Mouse (Mus musculus): ENCODE measurements around the gene Capzb. TPM values are rescaled to one million over a fixed set of nuclear protein-coding genes. Genes with fewer than 3 reads are reported as not detected.

Gene Capzb
- total and polyA plus RNA-seq, 3 experiments: 103 to 354 TPM; not detected in 1

- TF ChIP-seq CTCF (IDR thresholded peaks at IDR 0.05 in 2 of 3, conservative IDR thresholded peaks at IDR 0.05 in 1 of 3; ENCODE audit: control insufficient read depth in 1 of 3, insufficient read depth in 1 of 3, low read depth in 2 of 3, low read length in 3 of 3, poor library complexity in 1 of 3, severe bottlenecking in 1 of 3) (peak; percentile 71 to 86 (median 79)), SMC3 (IDR thresholded peaks at IDR 0.05; ENCODE audit: low read depth, low read length) (peak; percentile 63), GATA1 (IDR thresholded peaks at IDR 0.05; ENCODE audit: low read depth, low read length) (no peak), RAD21 (IDR thresholded peaks at IDR 0.05; ENCODE audit: low read depth, low read length) (peak; percentile 34)
- no peaks in the 10 kb centered on the region for H3K9me3 ChIP-seq (replicated peaks; ENCODE audit: insufficient read depth, low read length)
- no peak overlapping the region for H3K9ac ChIP-seq (ENCODE audit: control insufficient read depth, low read depth, low read length, poor library complexity, severe bottlenecking)
- no peaks in the 10 kb centered on the region; a peak in 2 of 4 replicates for H3K36me3 ChIP-seq (ENCODE audit: control insufficient read depth in 1 of 2, insufficient read depth in 2 of 2, low read length in 2 of 2)
- no peak overlapping the region for H3K27ac ChIP-seq (ENCODE audit: control insufficient read depth, low read depth, low read length)
- no peaks in the 10 kb centered on the region for H3K4me1 ChIP-seq (ENCODE audit: control insufficient read depth in 1 of 2, insufficient read depth in 2 of 2, low read length in 2 of 2)
- H3K4me3 ChIP-seq (ENCODE audit: control insufficient read depth in 1 of 2, insufficient read depth in 1 of 2, low read depth in 2 of 2, low read length in 2 of 2): no peak overlapping the region
- H3K79me2 ChIP-seq (ENCODE audit: control insufficient read depth, insufficient read depth, low read length, poor library complexity): no peaks in the 10 kb centered on the region
- no peaks in the 10 kb centered on the region for H3K27me3 ChIP-seq (ENCODE audit: control insufficient read depth in 1 of 2, insufficient read depth in 2 of 2, low read length in 2 of 2)
- peak; percentile 69 for DNase-seq (ENCODE audit: low read depth, low spot score)
These were observed 96.3 kb downstream of the Capzb start for GRCm38 (mm10) chr4:139289017-139289416.

- TF ChIP-seq E2F4 (IDR thresholded peaks at IDR 0.05; ENCODE audit: borderline replicate concordance, low read depth, low read length): no peak
- no peak overlapping the region for H3K4me3 ChIP-seq (ENCODE audit: control insufficient read depth in 1 of 2, insufficient read depth in 1 of 2, low read depth in 2 of 2, low read length in 2 of 2)
- no peaks in the 10 kb centered on the region for H3K79me2 ChIP-seq (ENCODE audit: control insufficient read depth, insufficient read depth, low read length, poor library complexity)
- no peak overlapping the region for H3K9ac ChIP-seq (ENCODE audit: control insufficient read depth, low read depth, low read length, poor library complexity, severe bottlenecking)
- H3K4me1 ChIP-seq (ENCODE audit: control insufficient read depth in 1 of 2, insufficient read depth in 2 of 2, low read length in 2 of 2): no peaks in the 10 kb centered on the region
- H3K27ac ChIP-seq (ENCODE audit: control insufficient read depth, low read depth, low read length): no peak overlapping the region
- no peak for DNase-seq (ENCODE audit: low read depth, low spot score)
- H3K9me3 ChIP-seq (replicated peaks; ENCODE audit: insufficient read depth, low read length): no peaks in the 10 kb centered on the region
- H3K27me3 ChIP-seq (ENCODE audit: control insufficient read depth in 1 of 2, insufficient read depth in 2 of 2, low read length in 2 of 2): no peaks in the 10 kb centered on the region
- H3K36me3 ChIP-seq (ENCODE audit: control insufficient read depth in 1 of 2, insufficient read depth in 2 of 2, low read length in 2 of 2): no peaks in the 10 kb centered on the region; a peak in 2 of 4 replicates
These were observed 98.4 kb downstream of the Capzb start for GRCm38 (mm10) chr4:139291099-139291498.

GRCm38 (mm10) chr4:139292038-139292437, 99.3 kb downstream of the Capzb start:
- H3K9me3 ChIP-seq (replicated peaks; ENCODE audit: insufficient read depth, low read length): no peaks in the 10 kb centered on the region
- H3K9ac ChIP-seq (ENCODE audit: control insufficient read depth, low read depth, low read length, poor library complexity, severe bottlenecking): no peak overlapping the region
- no peak for TF ChIP-seq E2F4 (IDR thresholded peaks at IDR 0.05; ENCODE audit: borderline replicate concordance, low read depth, low read length)
- TF ChIP-seq POLR2AphosphoS2 (IDR thresholded peaks at IDR 0.05; ENCODE audit: low read length): no peak
- TF ChIP-seq TBP (IDR thresholded peaks at IDR 0.05; ENCODE audit: low read depth, low read length): no peak
- TF ChIP-seq CTCF (IDR thresholded peaks at IDR 0.05 in 2 of 3, conservative IDR thresholded peaks at IDR 0.05 in 1 of 3; ENCODE audit: control insufficient read depth in 1 of 3, insufficient read depth in 1 of 3, low read depth in 2 of 3, low read length in 3 of 3, poor library complexity in 1 of 3, severe bottlenecking in 1 of 3): no peak
- TF ChIP-seq ZNF384 (IDR thresholded peaks at IDR 0.05; ENCODE audit: low read depth, low read length): no peak
- no peak for TF ChIP-seq ZC3H11A (IDR thresholded peaks at IDR 0.05; ENCODE audit: low read depth, low read length)
- TF ChIP-seq NELFE (IDR thresholded peaks at IDR 0.05; ENCODE audit: low read depth, low read length): no peak
- TF ChIP-seq CHD1 (IDR thresholded peaks at IDR 0.05; ENCODE audit: low read depth, low read length): no peak
- no peak for TF ChIP-seq USF1 (IDR thresholded peaks at IDR 0.05; ENCODE audit: low read depth, low read length)
- TF ChIP-seq GATA1 (IDR thresholded peaks at IDR 0.05; ENCODE audit: low read depth, low read length): no peak
- no peak for TF ChIP-seq MAFK (IDR thresholded peaks at IDR 0.05; ENCODE audit: borderline replicate concordance, low read depth, low read length)
- no peak for TF ChIP-seq MXI1 (IDR thresholded peaks at IDR 0.05; ENCODE audit: low read depth, low read length)
- no peak for TF ChIP-seq ETS1 (IDR thresholded peaks at IDR 0.05; ENCODE audit: low read depth, low read length)
- H3K79me2 ChIP-seq (ENCODE audit: control insufficient read depth, insufficient read depth, low read length, poor library complexity): no peaks in the 10 kb centered on the region
- H3K27ac ChIP-seq (ENCODE audit: control insufficient read depth, low read depth, low read length): no peak overlapping the region
- no peak overlapping the region for H3K4me3 ChIP-seq (ENCODE audit: control insufficient read depth in 1 of 2, insufficient read depth in 1 of 2, low read depth in 2 of 2, low read length in 2 of 2)
- no peaks in the 10 kb centered on the region for H3K4me1 ChIP-seq (ENCODE audit: control insufficient read depth in 1 of 2, insufficient read depth in 2 of 2, low read length in 2 of 2)
- no peaks in the 10 kb centered on the region for H3K27me3 ChIP-seq (ENCODE audit: control insufficient read depth in 1 of 2, insufficient read depth in 2 of 2, low read length in 2 of 2)
- DNase-seq (ENCODE audit: low read depth, low spot score): no peak
- H3K36me3 ChIP-seq (ENCODE audit: control insufficient read depth in 1 of 2, insufficient read depth in 2 of 2, low read length in 2 of 2): no peaks in the 10 kb centered on the region; a peak in 2 of 4 replicates
